ENCODE assay signal across 20 mouse cellular contexts in the genomic region with DNA sequence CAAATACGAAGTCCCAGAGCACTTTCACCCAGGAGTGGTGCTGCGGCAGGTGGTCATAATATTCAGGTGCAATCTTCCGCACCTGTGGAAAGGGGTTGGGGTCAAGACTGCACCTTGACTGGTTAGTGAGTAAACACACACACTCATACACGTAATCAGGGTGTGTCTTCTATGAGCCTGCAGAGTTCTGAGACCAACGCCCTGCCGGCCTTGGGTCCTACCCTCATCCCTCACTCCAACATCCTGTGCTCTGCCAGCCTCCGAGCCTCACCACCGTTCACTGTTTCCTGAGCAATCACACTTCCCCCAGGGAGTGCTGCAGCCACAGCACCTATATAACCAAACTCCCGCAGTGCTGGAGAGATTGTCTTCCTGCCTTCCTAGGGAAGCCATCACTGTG. TPM values are rescaled to one million over a fixed set of nuclear protein-coding genes. Genes with fewer than 3 reads are reported as not detected.
A peak's percentile ranks its signal among the peaks of the same experiment; 100 is the strongest.
DNase-seq lines count a peak whose midpoint lies in the region; ATAC-seq and TF ChIP-seq lines count a peak whose summit lies in the region.
"Had no signal": no experiment of that assay in that cellular context is flagged by ENCODE, and none has a peak within 500 bp of the region (broad histone marks: within the 10 kb centered on the region; RNA-seq: fewer than 3 reads in every experiment).

No protein-coding gene starts in this region.

- no peak overlapping the region for H3K9ac ChIP-seq in intestine, embryonic 14.5 days (ENCODE audit: low read length)
- H3K9ac ChIP-seq in intestine, embryonic 15.5 days = no peak overlapping the region
- H3K9ac ChIP-seq in stomach, postnatal 0 days (ENCODE audit: low read length) = 0 out of 2 replicates have a peak overlapping the region, but pooled peaks have one; percentile 4
- H3K9ac ChIP-seq: embryonic facial prominence, embryonic 15.5 days; hindbrain, embryonic 12.5 days had no signal

- no peaks in the 10 kb centered on the region for H3K4me1 ChIP-seq in intestine, embryonic 14.5 days (replicated peaks; ENCODE audit: control insufficient read depth, insufficient read depth, low read length)
- peaks cover 37% of the 10 kb centered on the region for H3K4me1 ChIP-seq in intestine, embryonic 15.5 days (replicated peaks)
- H3K4me1 ChIP-seq in small intestine, adult 2 months (ENCODE audit: control insufficient read depth, insufficient read depth, insufficient read length, low read length) = peaks cover 71% of the 10 kb centered on the region
- H3K4me1 ChIP-seq in stomach, postnatal 0 days (replicated peaks; ENCODE audit: control insufficient read depth, insufficient read depth) = no peaks in the 10 kb centered on the region
- H3K4me1 ChIP-seq: embryonic facial prominence, embryonic 15.5 days; hindbrain, embryonic 12.5 days had no signal

- no peak for TF ChIP-seq EP300 in stomach, postnatal 0 days (optimal IDR thresholded peaks at IDR 0.05)

- peak; percentile 18 for ATAC-seq in intestine, embryonic 14.5 days (replicated peaks; ENCODE audit: low FRiP score, low TSS enrichment, low read depth)
- ATAC-seq in intestine, embryonic 15.5 days = peak; percentile 27; the same call in 1 of the 2 replicates
- peak; percentile 53 for ATAC-seq in stomach, postnatal 0 days (ENCODE audit: low FRiP score, low TSS enrichment)
- ATAC-seq: forebrain, embryonic 14.5 days had no signal

- no peaks in the 10 kb centered on the region for H3K9me3 ChIP-seq in intestine, embryonic 14.5 days (ENCODE audit: control insufficient read depth, low read length)
- H3K9me3 ChIP-seq in intestine, embryonic 15.5 days = no peaks in the 10 kb centered on the region
- H3K9me3 ChIP-seq in stomach, postnatal 0 days (ENCODE audit: control insufficient read depth, low read length) = no peaks in the 10 kb centered on the region
- H3K9me3 ChIP-seq: embryonic facial prominence, embryonic 15.5 days; forebrain, embryonic 10.5 days; heart, embryonic 10.5 days; hindbrain, embryonic 12.5 days had no signal

- no peak overlapping the region for H3K4me3 ChIP-seq in intestine, embryonic 14.5 days (ENCODE audit: low read depth, low read length)
- no peak overlapping the region for H3K4me3 ChIP-seq in intestine, embryonic 15.5 days (replicated peaks)
- H3K4me3 ChIP-seq in small intestine, adult 2 months (ENCODE audit: low read depth, low read length) = peak overlapping the region; percentile 9; the same call in 1 of the 2 replicates
- H3K4me3 ChIP-seq in stomach, postnatal 0 days (ENCODE audit: low read depth, low read length) = no peak overlapping the region
- H3K4me3 ChIP-seq: embryonic facial prominence, embryonic 15.5 days; erythroblast, embryonic 14.5 days; forebrain, embryonic 10.5 days; heart, embryonic 10.5 days; hindbrain, embryonic 12.5 days had no signal

- DNase-seq in intestine, embryonic 14.5 days (ENCODE audit: low spot score) = no peak
- DNase-seq in stomach, postnatal 0 days (ENCODE audit: low spot score) = peak; percentile 78
- DNase-seq in embryo, embryonic 10 days (ENCODE audit: low spot score) = no peak
- no peak for DNase-seq in T-cell, adult 2 months (ENCODE audit: low spot score)
- DNase-seq: adrenal gland, adult 8-10 months; adrenal gland, postnatal 36 days; cerebellum, adult 2 months; embryo, embryonic 11 days; gastrocnemius, postnatal 10 days; heart, adult 18-20 months; heart, postnatal 10 days; heart, postnatal 4 days had no signal

- peaks cover 25% of the 10 kb centered on the region for H3K36me3 ChIP-seq in intestine, embryonic 14.5 days (ENCODE audit: control insufficient read depth, insufficient read depth, low read length)
- H3K36me3 ChIP-seq in intestine, embryonic 15.5 days = no peaks in the 10 kb centered on the region
- H3K36me3 ChIP-seq in small intestine, adult 2 months (ENCODE audit: control insufficient read depth, insufficient read depth, low read length) = peaks cover 35% of the 10 kb centered on the region
- H3K36me3 ChIP-seq in stomach, postnatal 0 days (ENCODE audit: control insufficient read depth, insufficient read depth, low read length) = no peaks in the 10 kb centered on the region

- H3K27ac ChIP-seq in intestine, embryonic 14.5 days (ENCODE audit: low read depth) = peak overlapping the region; percentile 30; the same call in 1 of the 2 replicates
- H3K27ac ChIP-seq in intestine, embryonic 15.5 days = peak overlapping the region; percentile 86
- peak overlapping the region; percentile 97 for H3K27ac ChIP-seq in small intestine, adult 2 months (ENCODE audit: insufficient read depth, low read depth, low read length)
- H3K27ac ChIP-seq in stomach, postnatal 0 days (replicated peaks) = peak overlapping the region; percentile 87
- H3K27ac ChIP-seq: embryonic facial prominence, embryonic 15.5 days; forebrain, embryonic 10.5 days; heart, embryonic 10.5 days; hindbrain, embryonic 12.5 days had no signal

- 58% methylated on average over 9 of the region's 9 CpGs for WGBS in intestine, embryonic 14.5 days
- 57% methylated on average over 9 of the region's 9 CpGs for WGBS in intestine, embryonic 15.5 days
- 27% methylated on average over 9 of the region's 9 CpGs for whole genome bisulfite sequencing in small intestine, adult 2 months
- 52% methylated on average over 9 of the region's 9 CpGs for WGBS in stomach, postnatal 0 days

- no peak overlapping the region for H3K4me2 ChIP-seq in intestine, embryonic 14.5 days (ENCODE audit: low read length)
- peak overlapping the region; percentile 22; the same call in 1 of the 2 replicates for H3K4me2 ChIP-seq in intestine, embryonic 15.5 days (replicated peaks)
- no peak overlapping the region for H3K4me2 ChIP-seq in stomach, postnatal 0 days (replicated peaks; ENCODE audit: low read depth)
- H3K4me2 ChIP-seq: embryonic facial prominence, embryonic 15.5 days; hindbrain, embryonic 12.5 days had no signal

- TF ChIP-seq POLR2A in small intestine, adult 2 months (IDR thresholded peaks at IDR 0.05; ENCODE audit: low read depth, low read length) = no peak

- no peak for TF ChIP-seq CTCF in small intestine, adult 2 months (IDR thresholded peaks at IDR 0.05; ENCODE audit: extremely low read depth, insufficient read length, insufficient replicate concordance, low read depth, low read length)
- TF ChIP-seq CTCF in stomach, postnatal 0 days (IDR thresholded peaks at IDR 0.05; ENCODE audit: low read depth) = 0 out of 2 replicates have a peak, but pooled peaks have one; percentile 4

- no peaks in the 10 kb centered on the region for H3K27me3 ChIP-seq in intestine, embryonic 14.5 days (replicated peaks; ENCODE audit: control insufficient read depth, insufficient read depth, low read length)
- no peaks in the 10 kb centered on the region for H3K27me3 ChIP-seq in intestine, embryonic 15.5 days (replicated peaks)
- no peaks in the 10 kb centered on the region for H3K27me3 ChIP-seq in small intestine, adult 2 months (ENCODE audit: control insufficient read depth, insufficient read depth, low read length)
- no peaks in the 10 kb centered on the region for H3K27me3 ChIP-seq in stomach, postnatal 0 days (ENCODE audit: control insufficient read depth, insufficient read depth, low read length)
- H3K27me3 ChIP-seq: embryonic facial prominence, embryonic 15.5 days; hindbrain, embryonic 12.5 days had no signal

RNA-seq across cellular contexts. Expression of a gene that starts 11.6 kb away (rescaled TPM):
- 43.9 and 51.6 TPM in 2 replicates for polyA plus RNA-seq in intestine, embryonic 14.5 days (2014; fragmentation: Nextera tagmentation; extraction: Ambion mirVana)
- polyA plus RNA-seq in intestine, embryonic 15.5 days (2015; fragmentation: Nextera tagmentation; extraction: Ambion mirVana) = 88.3 and 109 TPM in 2 replicates
- 211 and 406 TPM in 2 replicates for polyA plus RNA-seq in small intestine, adult 2 months (2012; rRNA removed)
- 172 and 174 TPM in 2 replicates for polyA plus RNA-seq in stomach, postnatal 0 days (2015; fragmentation: Nextera tagmentation; extraction: Ambion mirVana)
- polyA plus RNA-seq: erythroblast, embryonic 14.5 days had no signal

Comparison
In these comparisons a context has a peak if more than half of its experiments do, and no peak if none do; other contexts are left out.
1. H3K27ac ChIP-seq: peak in every context shown above with its lines; median percentile 97 in small intestine, adult 2 months; 87 in stomach, postnatal 0 days; 86 in intestine, embryonic 15.5 days; 30 in intestine, embryonic 14.5 days.